Mouse (Mus musculus): Measurements from ENCODE around the gene 1700113H08Rik. TPM values are rescaled to one million over a fixed set of nuclear protein-coding genes. Genes with fewer than 3 reads are reported as not detected.

The 1700113H08Rik gene
- polyA plus RNA-seq, 1 experiment from 2014 or later, result 0.29 TPM

- no peak overlapping the region for H3K27ac ChIP-seq (ENCODE audit: low read depth, low read length)
- H3K4me2 ChIP-seq, result no peak overlapping the region
- no peaks in the 10 kb centered on the region for H3K36me3 ChIP-seq (ENCODE audit: control insufficient read depth, insufficient read depth, low read length)
- 88% methylated on average over 8 of the region's 8 CpGs for WGBS
- H3K9me3 ChIP-seq (ENCODE audit: control insufficient read depth, low read length), result no peaks in the 10 kb centered on the region
- ATAC-seq (ENCODE audit: low FRiP score) (no peak), DNase-seq (ENCODE audit: low spot score, missing footprints) (peak; percentile 75)
- no peak overlapping the region for H3K9ac ChIP-seq (ENCODE audit: low read length)
- no peak overlapping the region for H3K4me3 ChIP-seq (ENCODE audit: low read depth, low read length)
- no peaks in the 10 kb centered on the region for H3K27me3 ChIP-seq (ENCODE audit: control insufficient read depth, insufficient read depth, low read length)
- H3K4me1 ChIP-seq (ENCODE audit: control insufficient read depth, insufficient read depth, low read length), result peaks cover 18% of the 10 kb centered on the region
Measured at GRCm38 (mm10) chr10:87032768-87033167, 25.1 kb upstream of the 1700113H08Rik start.

DNA sequence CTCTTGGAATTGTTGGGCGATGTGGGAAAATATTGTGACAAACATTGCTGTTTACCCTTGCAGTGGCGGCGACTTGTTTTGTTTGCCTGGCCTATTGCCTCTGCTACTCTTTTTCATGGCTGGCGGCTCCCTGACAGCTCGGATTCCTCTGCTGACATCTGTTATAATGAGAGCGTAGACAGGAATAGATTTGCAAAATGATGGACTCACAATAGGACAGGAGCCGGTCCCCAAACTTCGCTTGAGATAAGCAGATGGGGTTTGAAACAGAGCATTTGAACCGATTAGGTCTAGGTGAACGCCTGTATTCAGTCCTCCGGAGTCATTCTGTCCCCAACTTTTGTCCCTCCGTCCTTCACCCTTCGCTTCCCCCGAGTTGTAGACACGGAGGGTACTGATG, 22.0 kb upstream of the 1700113H08Rik start:
- Histone ChIP-seq H3K9ac (ENCODE audit: low read length) (no peak overlapping the region), H3K9me3 (ENCODE audit: control insufficient read depth, low read length) (no peaks in the 10 kb centered on the region), H3K27ac (ENCODE audit: low read depth, low read length) (no peak overlapping the region), H3K4me1 (ENCODE audit: control insufficient read depth, insufficient read depth, low read length) (peaks cover 18% of the 10 kb centered on the region), H3K4me3 (ENCODE audit: low read depth, low read length) (no peak overlapping the region), H3K27me3 (ENCODE audit: control insufficient read depth, insufficient read depth, low read length) (no peaks in the 10 kb centered on the region), H3K36me3 (ENCODE audit: control insufficient read depth, insufficient read depth, low read length) (no peaks in the 10 kb centered on the region), H3K4me2 (no peak overlapping the region)
- ATAC-seq (ENCODE audit: low FRiP score) (peak; percentile 44), DNase-seq (ENCODE audit: low spot score, missing footprints) (no peak)
- 55% methylated on average over 15 of the region's 15 CpGs for WGBS

- WGBS, result 52% methylated on average over 14 of the region's 14 CpGs
- H3K27me3 ChIP-seq (ENCODE audit: control insufficient read depth, insufficient read depth, low read length), result no peaks in the 10 kb centered on the region
- peaks cover 18% of the 10 kb centered on the region for H3K4me1 ChIP-seq (ENCODE audit: control insufficient read depth, insufficient read depth, low read length)
- H3K4me2 ChIP-seq, result no peak overlapping the region
- H3K27ac ChIP-seq (ENCODE audit: low read depth, low read length), result no peak overlapping the region; the same call in 1 of the 2 replicates
- H3K9me3 ChIP-seq (ENCODE audit: control insufficient read depth, low read length), result no peaks in the 10 kb centered on the region
- H3K36me3 ChIP-seq (ENCODE audit: control insufficient read depth, insufficient read depth, low read length), result no peaks in the 10 kb centered on the region
- ATAC-seq (ENCODE audit: low FRiP score) (peak; percentile 48), DNase-seq (ENCODE audit: low spot score, missing footprints) (peak; percentile 86)
- no peak overlapping the region for H3K9ac ChIP-seq (ENCODE audit: low read length)
- no peak overlapping the region for H3K4me3 ChIP-seq (ENCODE audit: low read depth, low read length)
Measured at GRCm38 (mm10) chr10:87036271-87036703, 21.6 kb upstream of the 1700113H08Rik start.

GRCm38 (mm10) chr10:87037062-87037461, 20.8 kb upstream of the 1700113H08Rik start:
- no peak overlapping the region for H3K27ac ChIP-seq (ENCODE audit: low read depth, low read length)
- 41% methylated on average over 5 of the region's 5 CpGs for WGBS
- ATAC-seq (ENCODE audit: low FRiP score) (peak; percentile 70; the same call in 1 of the 2 replicates), DNase-seq (ENCODE audit: low spot score, missing footprints) (peak; percentile 85)
- no peaks in the 10 kb centered on the region for H3K27me3 ChIP-seq (ENCODE audit: control insufficient read depth, insufficient read depth, low read length)
- no peaks in the 10 kb centered on the region for H3K36me3 ChIP-seq (ENCODE audit: control insufficient read depth, insufficient read depth, low read length)
- no peaks in the 10 kb centered on the region for H3K9me3 ChIP-seq (ENCODE audit: control insufficient read depth, low read length)
- H3K9ac ChIP-seq (ENCODE audit: low read length), result no peak overlapping the region; the same call in 1 of the 2 replicates
- H3K4me2 ChIP-seq, result no peak overlapping the region
- H3K4me3 ChIP-seq (ENCODE audit: low read depth, low read length), result no peak overlapping the region
- H3K4me1 ChIP-seq (ENCODE audit: control insufficient read depth, insufficient read depth, low read length), result peaks cover 18% of the 10 kb centered on the region

- Histone ChIP-seq H3K27ac (ENCODE audit: low read depth, low read length) (no peak overlapping the region), H3K9ac (ENCODE audit: low read length) (no peak overlapping the region), H3K4me1 (ENCODE audit: control insufficient read depth, insufficient read depth, low read length) (peaks cover 18% of the 10 kb centered on the region), H3K27me3 (ENCODE audit: control insufficient read depth, insufficient read depth, low read length) (no peaks in the 10 kb centered on the region), H3K4me2 (no peak overlapping the region), H3K4me3 (ENCODE audit: low read depth, low read length) (no peak overlapping the region), H3K36me3 (ENCODE audit: control insufficient read depth, insufficient read depth, low read length) (no peaks in the 10 kb centered on the region), H3K9me3 (ENCODE audit: control insufficient read depth, low read length) (no peaks in the 10 kb centered on the region)
- DNase-seq (ENCODE audit: low spot score, missing footprints), result no peak
- WGBS, result 86% methylated on average over 6 of the region's 6 CpGs
- no peak for ATAC-seq (ENCODE audit: low FRiP score)
Measured at GRCm38 (mm10) chr10:87039340-87039739, 18.5 kb upstream of the 1700113H08Rik start.

DNA sequence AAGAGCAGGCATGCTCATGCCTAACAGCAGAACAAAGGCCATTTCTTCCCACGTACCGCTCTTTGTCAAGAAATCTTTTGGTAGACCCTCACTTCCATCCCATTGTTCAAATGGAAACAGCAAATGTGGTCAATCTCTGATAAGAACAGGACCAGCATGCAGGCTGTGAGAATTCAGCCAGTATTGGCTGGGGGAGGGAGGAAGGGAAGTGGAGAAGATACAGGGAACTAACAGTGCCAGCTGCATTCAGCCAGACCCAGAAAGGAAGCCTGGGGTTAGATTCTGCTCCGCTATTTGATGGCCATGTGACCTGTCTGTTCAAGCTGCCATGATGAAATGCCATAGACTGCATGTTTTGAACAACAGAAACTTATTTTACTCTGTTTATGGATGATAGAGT, 18.0 kb upstream of the 1700113H08Rik start:
- H3K4me3 ChIP-seq (ENCODE audit: low read depth, low read length), result no peak overlapping the region
- no peaks in the 10 kb centered on the region for H3K9me3 ChIP-seq (ENCODE audit: control insufficient read depth, low read length)
- WGBS, result 91% methylated on average over 3 of the region's 3 CpGs
- ATAC-seq (ENCODE audit: low FRiP score) (no peak), DNase-seq (ENCODE audit: low spot score, missing footprints) (no peak)
- H3K4me1 ChIP-seq (ENCODE audit: control insufficient read depth, insufficient read depth, low read length), result peaks cover 18% of the 10 kb centered on the region
- no peaks in the 10 kb centered on the region for H3K27me3 ChIP-seq (ENCODE audit: control insufficient read depth, insufficient read depth, low read length)
- no peak overlapping the region for H3K9ac ChIP-seq (ENCODE audit: low read length)
- no peak overlapping the region for H3K27ac ChIP-seq (ENCODE audit: low read depth, low read length)
- no peak overlapping the region for H3K4me2 ChIP-seq
- H3K36me3 ChIP-seq (ENCODE audit: control insufficient read depth, insufficient read depth, low read length), result no peaks in the 10 kb centered on the region

- no peak overlapping the region for H3K4me2 ChIP-seq
- H3K27ac ChIP-seq (ENCODE audit: low read depth, low read length), result no peak overlapping the region
- H3K4me3 ChIP-seq (ENCODE audit: low read depth, low read length), result no peak overlapping the region
- DNase-seq (ENCODE audit: low spot score, missing footprints) (no peak), ATAC-seq (ENCODE audit: low FRiP score) (no peak)
- H3K4me1 ChIP-seq (ENCODE audit: control insufficient read depth, insufficient read depth, low read length), result peaks cover 20% of the 10 kb centered on the region
- 75% methylated on average over 7 of the region's 7 CpGs for WGBS
- H3K9ac ChIP-seq (ENCODE audit: low read length), result no peak overlapping the region
- H3K36me3 ChIP-seq (ENCODE audit: control insufficient read depth, insufficient read depth, low read length), result no peaks in the 10 kb centered on the region
- no peaks in the 10 kb centered on the region for H3K27me3 ChIP-seq (ENCODE audit: control insufficient read depth, insufficient read depth, low read length)
- H3K9me3 ChIP-seq (ENCODE audit: control insufficient read depth, low read length), result no peaks in the 10 kb centered on the region
Measured at GRCm38 (mm10) chr10:87041265-87041664, 16.6 kb upstream of the 1700113H08Rik start.

DNA sequence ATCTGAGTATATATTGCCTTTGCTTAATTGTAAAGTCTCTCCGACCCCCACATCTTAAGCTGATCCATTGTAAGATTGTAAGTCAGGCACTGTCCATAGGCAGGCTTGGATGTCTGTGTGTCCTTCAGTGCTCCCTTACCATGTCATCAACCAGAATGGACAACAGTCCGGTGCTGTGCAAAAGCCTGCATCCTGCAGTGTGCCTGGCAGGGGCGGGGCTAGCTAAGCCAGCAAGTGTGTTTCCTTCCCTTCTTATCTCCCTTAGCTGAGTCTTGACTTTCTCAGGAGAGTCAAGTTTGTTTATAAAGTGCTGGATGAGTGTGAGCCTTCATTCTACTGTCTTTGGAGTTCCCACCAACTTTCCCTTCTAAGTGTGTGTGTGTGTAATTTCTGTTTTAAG, 12.6 kb upstream of the 1700113H08Rik start:
- Histone ChIP-seq H3K4me3 (ENCODE audit: low read depth, low read length) (no peak overlapping the region), H3K9ac (ENCODE audit: low read length) (no peak overlapping the region), H3K9me3 (ENCODE audit: control insufficient read depth, low read length) (no peaks in the 10 kb centered on the region), H3K36me3 (ENCODE audit: control insufficient read depth, insufficient read depth, low read length) (no peaks in the 10 kb centered on the region), H3K4me1 (ENCODE audit: control insufficient read depth, insufficient read depth, low read length) (peaks cover 16% of the 10 kb centered on the region), H3K4me2 (no peak overlapping the region), H3K27ac (ENCODE audit: low read depth, low read length) (no peak overlapping the region), H3K27me3 (ENCODE audit: control insufficient read depth, insufficient read depth, low read length) (no peaks in the 10 kb centered on the region)
- ATAC-seq (ENCODE audit: low FRiP score), result peak; percentile 15; the same call in 1 of the 2 replicates
- 70% methylated on average over 3 of the region's 3 CpGs for WGBS
- DNase-seq (ENCODE audit: low spot score, missing footprints), result no peak

GRCm38 (mm10) chr10:87046469-87046868, 11.4 kb upstream of the 1700113H08Rik start:
- Histone ChIP-seq H3K9ac (ENCODE audit: low read length) (no peak overlapping the region), H3K4me3 (ENCODE audit: low read depth, low read length) (no peak overlapping the region), H3K27ac (ENCODE audit: low read depth, low read length) (peak overlapping the region; percentile 73), H3K4me1 (ENCODE audit: control insufficient read depth, insufficient read depth, low read length) (peaks cover 16% of the 10 kb centered on the region), H3K36me3 (ENCODE audit: control insufficient read depth, insufficient read depth, low read length) (no peaks in the 10 kb centered on the region), H3K9me3 (ENCODE audit: control insufficient read depth, low read length) (no peaks in the 10 kb centered on the region), H3K27me3 (ENCODE audit: control insufficient read depth, insufficient read depth, low read length) (no peaks in the 10 kb centered on the region), H3K4me2 (no peak overlapping the region)
- WGBS, result 12% methylated on average over 6 of the region's 6 CpGs
- peak; percentile 84 for ATAC-seq (ENCODE audit: low FRiP score)
- DNase-seq (ENCODE audit: low spot score, missing footprints), result peak; percentile 88
